Mouse (Mus musculus) macrophage (primary cell): ENCODE measurements around the gene Cemip2. TPM values are rescaled to one million over a fixed set of nuclear protein-coding genes. Genes with fewer than 3 reads are reported as not detected.

Experiments
- H3K27ac ChIP-seq: fragments of 350-480 bp; formaldehyde crosslinking; 2 replicates; pipeline ENCODE4 v1.9.0; 2021
- H3K36me3 ChIP-seq: fragments of 350-480 bp; formaldehyde crosslinking; 2 replicates; pipeline ENCODE4 v1.9.0; 2021; ENCODE audit errors: inconsistent target
- H3K4me3 ChIP-seq: fragments of 350-480 bp; formaldehyde crosslinking; 2 replicates; pipeline ENCODE4 v1.9.0; 2021; ENCODE audit errors: inconsistent target
- H3K79me2 ChIP-seq: fragments of 350-480 bp; formaldehyde crosslinking; 2 replicates; pipeline ENCODE4 v1.9.0; 2021; ENCODE audit errors: inconsistent target
- WGBS: methylation state at CpG from one replicate; pipeline ENCODE4 v1.1.7; 2026; ENCODE audit warnings: inconsistent platforms; ENCODE audit not compliant: missing documents; 5-methylcytosine and 5-hydroxymethylcytosine counted together
- polyA plus RNA-seq: library from polyadenylated mRNA; stranded (reverse); fragments of 250-400 nt; gene quantifications from 3 replicates; pipeline ENCODE4 v1.2.4, GENCODE M21; 2018; ENCODE audit warnings: inconsistent platforms
- total RNA-seq, 78 experiments: library from RNA; depleted of rRNA; stranded (reverse); fragments of 250-400 nt; gene quantifications; 1 replicate in 9 of 78; 2 replicates in 24 of 78; 3 replicates in 43 of 78; 4 replicates in 2 of 78; pipeline ENCODE4 v1.2.4; 2018; ENCODE audit warnings: inconsistent platforms in 56 of 78

The Cemip2 gene
- total RNA-seq (2018; cell fraction: chromatin; rRNA removed) = 100 to 1,000 TPM in 3 of 26 experiments, 10 to 100 TPM in 23; 37.8 to 540 (median 52.2) TPM
- 10 to 100 TPM in 24 of 26 experiments, 1 to 10 TPM in 2; 8.0 to 55.8 (median 15.1) TPM for total RNA-seq (2018; cell fraction: cytosol; rRNA removed)
- total RNA-seq (2018; cell fraction: nucleus; rRNA removed) = 100 to 1,000 TPM in 2 of 26 experiments, 10 to 100 TPM in 24; 33.4 to 439 (median 45.1) TPM
- polyA plus RNA-seq = 6.8 to 11.2 TPM (median 10.2 TPM) in 3 replicates

DNA sequence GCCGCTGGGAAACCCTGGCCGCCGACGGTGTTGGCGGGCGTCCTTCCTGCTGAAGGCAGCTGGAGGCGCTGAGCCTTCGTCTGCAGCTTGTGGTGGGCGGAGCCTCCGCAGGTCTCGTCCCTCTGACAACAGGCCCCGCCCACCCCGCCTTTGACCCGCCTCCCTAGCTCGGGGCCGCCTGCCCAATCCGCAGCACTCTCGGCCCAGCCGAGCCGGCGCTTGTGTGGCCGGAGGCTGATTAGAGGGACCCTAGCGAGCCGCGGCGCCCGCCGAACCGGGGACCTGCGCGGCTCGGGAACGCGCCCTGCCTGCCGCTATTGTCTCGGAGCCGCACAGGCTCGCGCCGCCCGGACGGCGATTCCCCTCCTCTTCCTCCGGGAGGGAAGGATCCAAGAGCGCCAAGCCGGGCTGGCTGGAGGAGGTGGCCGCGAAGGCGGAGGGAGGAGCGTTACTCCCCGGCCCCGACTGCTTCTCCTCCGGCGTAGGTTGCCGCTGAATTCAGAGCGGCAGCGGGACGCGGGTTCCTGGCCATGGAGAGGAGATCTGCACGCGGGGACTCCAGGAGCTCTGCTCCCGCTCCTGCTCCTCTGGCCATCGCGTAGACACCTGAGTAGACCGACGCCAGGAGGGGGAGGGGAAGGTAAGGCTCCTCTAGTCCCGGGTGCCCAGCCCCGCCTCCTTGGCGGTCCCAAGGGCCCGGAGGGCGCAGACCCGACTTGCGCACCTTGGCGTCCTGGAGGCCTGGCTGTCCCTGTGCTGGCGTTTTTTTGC lies at the start of gene Cemip2:
TSS of gene Cemip2 (plus strand) at position 196 of the 771 bp plus-strand sequence.
- Histone ChIP-seq H3K27ac (peak within 1 kb of the TSS; percentile 58), H3K79me2 (peaks cover 42% of the 10 kb centered on the region), H3K4me3 (peak within 1 kb of the TSS; percentile 65), H3K36me3 (no peaks in the 10 kb centered on the region)
- under 1% methylated on average over 75 of the region's 75 CpGs for WGBS

GRCm38 (mm10) chr19:21728342-21728741 lies 49.8 kb upstream of the Cemip2 start:
- no peak overlapping the region for H3K4me3 ChIP-seq
- WGBS = 84% methylated on average over 6 of the region's 6 CpGs
- H3K27ac ChIP-seq = no peak overlapping the region
- no peaks in the 10 kb centered on the region for H3K36me3 ChIP-seq
- no peaks in the 10 kb centered on the region for H3K79me2 ChIP-seq

- H3K79me2 ChIP-seq = no peaks in the 10 kb centered on the region
- WGBS = 100% methylated on average over 5 of the region's 5 CpGs
- H3K4me3 ChIP-seq = no peak overlapping the region
- no peak overlapping the region for H3K27ac ChIP-seq
- no peaks in the 10 kb centered on the region for H3K36me3 ChIP-seq
These were observed 46.3 kb upstream of the Cemip2 start for GRCm38 (mm10) chr19:21731887-21732286.

- Histone ChIP-seq H3K36me3 (no peaks in the 10 kb centered on the region), H3K79me2 (no peaks in the 10 kb centered on the region), H3K4me3 (no peak overlapping the region), H3K27ac (no peak overlapping the region)
- WGBS = 89% methylated on average over 2 of the region's 2 CpGs
These were observed 45.0 kb upstream of the Cemip2 start for GRCm38 (mm10) chr19:21733176-21733575.

GRCm38 (mm10) chr19:21734112-21734511 lies 44.0 kb upstream of the Cemip2 start:
- WGBS = 76% methylated on average over 5 of the region's 5 CpGs
- no peaks in the 10 kb centered on the region for H3K79me2 ChIP-seq
- H3K27ac ChIP-seq = no peak overlapping the region
- H3K36me3 ChIP-seq = no peaks in the 10 kb centered on the region
- H3K4me3 ChIP-seq = no peak overlapping the region

GRCm38 (mm10) chr19:21737446-21737845 lies 40.7 kb upstream of the Cemip2 start:
- Histone ChIP-seq H3K79me2 (no peaks in the 10 kb centered on the region), H3K27ac (peak overlapping the region; percentile 83), H3K4me3 (peak overlapping the region; percentile 29), H3K36me3 (no peaks in the 10 kb centered on the region)
- WGBS = 5% methylated on average over 18 of the region's 18 CpGs

- Histone ChIP-seq H3K27ac (peak overlapping the region; percentile 83), H3K36me3 (no peaks in the 10 kb centered on the region), H3K79me2 (no peaks in the 10 kb centered on the region), H3K4me3 (peak overlapping the region; percentile 29; the same call in 1 of the 2 replicates)
- WGBS = 55% methylated on average over 17 of the region's 17 CpGs
These were observed 40.1 kb upstream of the Cemip2 start for GRCm38 (mm10) chr19:21737881-21738590.

- Histone ChIP-seq H3K27ac (peak overlapping the region; percentile 83), H3K4me3 (no peak overlapping the region)
- WGBS = 93% methylated on average over 18 of the region's 18 CpGs
These were observed 39.4 kb upstream of the Cemip2 start for GRCm38 (mm10) chr19:21738591-21739280.

GRCm38 (mm10) chr19:21742138-21742537 lies 36.0 kb upstream of the Cemip2 start:
- 93% methylated on average over 11 of the region's 12 CpGs for WGBS
- no peak overlapping the region for H3K27ac ChIP-seq
- no peak overlapping the region for H3K4me3 ChIP-seq
- H3K79me2 ChIP-seq = no peaks in the 10 kb centered on the region
- H3K36me3 ChIP-seq = no peaks in the 10 kb centered on the region

More at GRCm38 (mm10) chr19:21738591-21739280, 39.4 kb upstream of the Cemip2 start:
- Histone ChIP-seq H3K36me3 (no peaks in the 10 kb centered on the region), H3K79me2 (no peaks in the 10 kb centered on the region)

- Histone ChIP-seq H3K4me3 (no peak overlapping the region), H3K79me2 (no peaks in the 10 kb centered on the region), H3K27ac (no peak overlapping the region), H3K36me3 (no peaks in the 10 kb centered on the region)
- WGBS = 82% methylated on average over 1 of the region's 2 CpGs
These were observed 32.6 kb upstream of the Cemip2 start for GRCm38 (mm10) chr19:21745586-21745985.

GRCm38 (mm10) chr19:21747356-21747755 lies 30.8 kb upstream of the Cemip2 start:
- Histone ChIP-seq H3K27ac (no peak overlapping the region), H3K79me2 (no peaks in the 10 kb centered on the region), H3K36me3 (no peaks in the 10 kb centered on the region), H3K4me3 (no peak overlapping the region)
- WGBS = 19% methylated on average over 4 of the region's 4 CpGs

GRCm38 (mm10) chr19:21750154-21750553 lies 28.0 kb upstream of the Cemip2 start:
- H3K27ac ChIP-seq = no peak overlapping the region
- WGBS = 7% methylated on average over 1 of the region's 2 CpGs

DNA sequence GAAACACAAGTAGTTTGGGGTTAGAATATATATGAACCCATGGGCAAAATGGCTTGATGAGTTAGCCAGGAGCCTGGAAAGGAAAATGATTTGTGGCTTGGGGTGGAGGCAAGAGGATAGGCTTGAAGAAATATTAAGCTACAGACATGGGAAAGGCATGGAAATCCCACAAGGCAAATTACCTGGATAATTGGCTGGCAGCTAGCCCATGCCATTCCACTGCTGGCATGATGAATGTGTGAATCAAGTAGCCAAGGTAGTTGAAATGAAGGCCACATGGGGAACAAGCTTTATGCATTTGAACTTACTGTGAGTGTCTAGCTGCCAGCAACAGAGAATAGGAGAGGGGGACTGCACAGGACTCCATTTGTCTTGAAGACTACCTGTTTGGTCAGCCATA lies 16.5 kb upstream of the Cemip2 start:
- H3K27ac ChIP-seq = no peak overlapping the region
- no peaks in the 10 kb centered on the region for H3K36me3 ChIP-seq
- no peak overlapping the region for H3K4me3 ChIP-seq
- no peaks in the 10 kb centered on the region for H3K79me2 ChIP-seq

More at GRCm38 (mm10) chr19:21750154-21750553, 28.0 kb upstream of the Cemip2 start:
- no peak overlapping the region for H3K4me3 ChIP-seq
- no peaks in the 10 kb centered on the region for H3K36me3 ChIP-seq
- H3K79me2 ChIP-seq = no peaks in the 10 kb centered on the region

GRCm38 (mm10) chr19:21764013-21764412 lies 14.1 kb upstream of the Cemip2 start:
- Histone ChIP-seq H3K36me3 (no peaks in the 10 kb centered on the region), H3K27ac (no peak overlapping the region), H3K4me3 (no peak overlapping the region), H3K79me2 (no peaks in the 10 kb centered on the region)
- WGBS = 79% methylated on average over 2 of the region's 2 CpGs
